Mouse (Mus musculus) left cerebral cortex, postnatal 36 days (tissue): ENCODE data around the gene Taldo1. TPM values are rescaled to one million over a fixed set of nuclear protein-coding genes. Genes with fewer than 3 reads are reported as not detected.

ENCODE experiments used
- DNase-seq, 2 experiments: peaks; one replicate each; pipeline ENCODE4 v3.0.0; 2021 to 2022; ENCODE audit warnings: low spot score in 2 of 2, mixed read lengths in 1 of 2
- intact Hi-C: fragments of 180-260 bp; cut with DNase I; formaldehyde crosslinking; loops from one replicate; pipeline ENCODE4 v1.15.1; 2025
- total RNA-seq, 2 experiments: library from RNA; stranded (reverse); gene quantifications; 2 replicates each; pipeline ENCODE4 v1.2.3; 2021

The Taldo1 gene
- 100 to 1,000 TPM in 1 of 2 experiments, 10 to 100 TPM in 1; 93.3 to 116 TPM for total RNA-seq

DNA sequence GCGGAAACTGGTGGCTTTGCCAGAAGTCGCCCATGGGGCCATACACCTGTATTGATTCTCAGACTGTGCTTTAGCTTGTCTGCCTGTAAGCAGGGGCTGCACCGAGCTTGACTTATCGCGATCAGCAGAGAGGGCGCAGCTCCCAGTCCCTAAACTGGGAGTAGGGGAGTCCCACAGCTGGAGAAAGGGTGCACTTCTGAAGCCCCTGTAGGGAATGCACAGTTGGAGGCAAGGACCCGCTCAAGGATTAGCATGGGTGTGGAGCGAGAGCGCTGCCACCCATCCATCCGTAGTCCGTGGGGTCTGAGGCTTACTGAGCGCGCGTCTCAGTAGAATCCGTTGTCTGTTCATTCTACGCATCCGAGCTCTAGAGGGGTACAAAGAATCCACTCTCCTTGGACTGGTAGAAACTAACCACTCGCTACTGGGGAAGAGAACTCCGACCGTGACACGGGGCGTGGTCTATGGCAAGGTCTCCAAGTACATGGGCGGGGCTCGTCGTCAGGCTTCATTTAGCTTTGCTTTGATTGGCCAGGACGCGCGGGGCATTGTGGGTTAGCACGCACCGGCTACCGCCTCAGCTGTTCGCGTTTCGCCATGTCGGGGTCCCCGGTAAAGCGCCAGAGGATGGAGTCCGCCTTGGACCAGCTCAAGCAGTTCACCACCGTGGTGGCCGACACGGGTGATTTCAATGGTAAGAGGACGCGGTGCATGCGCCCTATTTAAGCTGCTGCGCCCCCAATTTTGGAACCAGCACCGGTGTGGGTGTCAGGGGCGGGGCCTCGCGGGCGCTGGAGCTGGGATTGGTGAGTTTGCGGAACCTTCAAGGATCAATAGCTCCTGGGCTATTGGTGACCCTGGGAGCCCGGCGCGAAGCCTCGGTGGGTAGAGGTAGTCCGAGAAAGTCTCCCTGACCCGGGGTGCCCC lies at the start of gene Taldo1:
TSS of gene Taldo1 (plus strand) at position 575 of the 927 bp plus-strand sequence.
- DNase-seq = peak; percentile 96 to 98
- intact Hi-C loops = loop anchor here (5.0 kb wide), 1 partner anchor 65 kb away; the partner anchor contains the start of genes Deaf1 and Tmem80

DNA sequence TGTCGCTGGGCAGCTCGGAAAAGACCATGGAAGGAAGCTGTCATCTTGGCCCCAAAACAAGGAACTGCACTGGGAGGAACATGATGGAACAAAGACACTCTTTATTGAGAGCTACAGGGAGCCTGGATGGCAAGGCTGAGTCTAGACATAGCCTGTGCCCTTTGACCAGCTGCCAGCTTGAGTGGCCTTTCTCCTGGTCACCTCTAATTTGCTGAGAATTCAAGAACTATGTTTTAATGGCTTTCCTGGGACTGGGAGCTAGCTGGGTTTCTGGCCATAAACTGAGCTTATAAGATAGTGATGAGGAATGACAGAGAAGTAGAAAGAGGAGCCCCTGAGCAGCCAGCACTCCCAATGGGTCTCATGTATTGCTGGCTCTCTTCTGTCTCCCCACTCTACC lies 48.8 kb upstream of the Taldo1 start:
- intact Hi-C loops = no loop called here
- DNase-seq = no peak

- DNase-seq = no peak
- intact Hi-C loops = no loop called here
Observed at GRCm38 (mm10) chr7:141343696-141344095, 48.3 kb upstream of the Taldo1 start.

- no peak for DNase-seq
- intact Hi-C loops = no loop called here
Observed at GRCm38 (mm10) chr7:141344787-141345186, 47.2 kb upstream of the Taldo1 start.

DNA sequence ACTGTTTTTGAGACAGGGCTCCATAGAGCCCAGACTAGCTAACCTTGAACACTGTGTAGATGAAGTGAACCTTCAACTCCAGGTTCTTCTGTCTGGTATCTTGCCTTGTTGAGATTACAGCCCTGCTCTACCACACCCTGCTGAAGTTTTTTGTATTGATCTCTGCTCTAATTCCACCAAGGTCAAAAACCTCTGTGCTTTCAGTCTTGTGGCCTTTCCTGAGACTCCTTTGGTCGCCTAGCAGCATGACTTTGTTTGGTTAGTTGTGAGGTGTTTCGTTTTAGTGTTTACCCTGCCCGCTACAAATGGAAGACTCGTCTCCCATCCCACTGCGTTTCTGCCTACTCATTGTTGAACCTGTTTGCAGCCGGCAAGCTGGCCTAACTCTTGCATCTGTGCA lies 40.9 kb upstream of the Taldo1 start:
- intact Hi-C loops = no loop called here
- DNase-seq = no peak

DNA sequence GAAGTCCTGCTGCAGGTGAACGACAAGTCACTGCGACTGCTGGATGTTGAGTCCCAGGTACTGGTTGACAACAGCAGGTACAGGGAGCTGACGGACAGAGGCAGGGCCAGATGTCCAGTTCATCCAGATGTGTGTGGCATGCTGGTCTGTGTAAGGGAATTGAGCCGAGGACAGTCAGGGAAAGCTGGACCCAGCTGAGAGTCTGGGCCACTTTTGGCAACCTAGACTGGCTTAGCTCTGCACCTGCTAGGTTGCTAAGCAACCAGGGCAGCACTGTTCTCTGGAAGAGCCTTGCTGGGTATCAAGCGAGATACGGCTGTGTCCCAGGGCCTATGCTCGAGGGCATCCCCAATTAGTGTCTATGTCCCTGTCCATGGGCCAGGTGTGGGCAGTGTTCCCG lies 36.9 kb upstream of the Taldo1 start:
- intact Hi-C loops = no loop called here
- no peak for DNase-seq

DNA sequence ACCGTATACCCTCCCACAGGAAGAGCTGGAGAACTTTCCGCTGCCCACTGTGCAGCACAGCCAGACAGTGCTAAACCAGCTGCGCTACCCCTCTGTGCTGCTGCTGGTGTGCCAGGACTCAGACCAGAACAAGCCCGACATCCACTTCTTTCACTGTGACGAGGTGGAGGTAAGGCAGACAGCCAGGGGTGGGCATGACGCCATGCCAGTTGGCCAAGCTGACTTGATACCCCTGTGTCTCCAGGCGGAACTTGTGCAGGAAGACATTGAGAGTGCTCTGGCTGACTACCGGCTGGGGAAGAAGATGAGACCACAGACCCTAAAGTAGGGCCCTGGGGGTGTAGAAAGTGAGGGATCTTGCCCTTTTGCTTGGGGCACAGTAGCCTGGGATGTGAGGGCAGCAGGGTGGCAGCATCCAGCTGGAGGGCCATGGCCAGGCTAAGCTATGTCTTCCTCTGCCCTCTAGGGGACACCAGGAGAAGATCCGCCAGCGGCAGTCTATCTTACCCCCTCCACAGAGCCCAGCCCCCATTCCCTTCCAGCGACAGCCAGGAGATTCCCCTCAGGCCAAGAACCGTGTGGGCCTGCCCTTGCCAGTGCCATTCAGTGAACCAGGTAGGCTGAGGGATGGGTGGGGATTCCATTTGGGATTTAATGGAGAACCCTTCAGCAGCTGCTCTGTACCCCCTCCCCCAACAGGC lies 36.2 kb upstream of the Taldo1 start:
- DNase-seq = no peak
- intact Hi-C loops = no loop called here

DNA sequence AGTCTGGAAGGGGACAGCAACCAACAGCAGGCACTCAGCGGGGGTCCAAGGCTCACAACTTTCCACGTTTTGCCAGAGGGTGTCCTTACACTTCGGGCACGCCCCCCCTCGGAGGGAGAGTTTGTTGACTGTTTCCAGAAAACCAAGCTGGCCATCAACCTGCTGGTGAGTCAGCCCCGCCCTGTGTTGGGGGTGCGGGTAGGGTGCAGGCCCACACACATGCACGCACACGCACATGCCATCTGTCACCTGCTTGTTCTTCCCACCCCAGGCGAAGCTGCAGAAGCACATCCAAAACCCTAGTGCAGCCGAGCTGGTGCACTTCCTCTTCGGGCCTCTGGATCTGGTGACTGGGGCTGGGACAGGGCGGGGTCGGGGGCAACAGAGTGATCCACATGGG lies 35.0 kb upstream of the Taldo1 start:
- DNase-seq = peak in 1 of 2 experiments; percentile 53
- intact Hi-C loops = no loop called here

DNA sequence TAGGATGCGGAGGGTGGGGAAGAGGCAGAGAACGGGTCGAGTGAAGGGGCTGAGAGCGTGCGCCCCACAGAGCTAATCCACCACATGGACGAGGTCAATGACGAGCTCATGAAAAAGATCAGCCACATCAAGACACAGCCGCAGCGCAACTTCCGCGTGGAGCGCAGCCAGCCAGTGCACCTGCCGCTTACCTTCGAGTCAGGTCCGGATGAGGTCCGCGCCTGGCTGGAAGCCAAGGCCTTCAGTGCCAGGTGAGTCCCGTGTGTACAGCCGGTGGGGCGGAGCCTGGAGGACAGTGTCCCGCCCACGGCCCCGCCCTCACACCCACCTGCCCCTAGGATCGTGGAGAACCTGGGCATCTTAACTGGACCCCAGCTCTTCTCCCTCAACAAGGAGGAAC lies 30.5 kb upstream of the Taldo1 start:
- DNase-seq = no peak
- intact Hi-C loops = loop anchor here (5.0 kb wide), 2 partner anchors 94 to 134 kb away; partner anchors contain the start of genes Irf7 and Phrf1

DNA sequence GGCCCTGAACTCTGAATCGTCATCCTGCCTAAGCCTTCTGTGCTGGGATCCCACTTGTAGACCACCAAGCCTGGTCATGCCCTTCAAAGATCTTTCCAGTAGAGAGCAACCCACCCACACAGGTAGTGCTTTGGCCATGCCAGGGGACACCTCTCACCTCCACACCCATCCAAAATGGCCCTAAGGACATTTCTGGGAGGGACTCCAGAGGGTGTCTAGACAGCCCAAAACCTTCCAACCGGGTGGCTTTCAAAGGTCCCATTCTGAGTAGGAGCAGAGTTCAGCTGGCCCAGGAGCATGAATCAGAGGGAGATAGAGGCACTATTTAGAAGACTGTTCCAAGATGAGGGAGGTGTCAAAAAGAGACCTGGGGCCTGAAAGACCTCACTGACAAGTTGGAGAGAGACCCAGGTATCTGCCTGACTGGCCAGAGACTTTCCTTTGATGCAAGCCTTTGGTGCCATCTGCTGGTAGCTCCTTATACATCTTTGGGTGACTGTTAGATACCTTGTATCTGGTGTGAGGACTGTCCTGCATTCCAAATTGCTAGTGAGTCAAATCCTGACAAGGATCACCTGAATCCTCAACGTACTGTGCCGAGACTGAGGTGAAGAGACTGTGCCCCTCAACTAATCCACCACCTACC lies 28.8 kb upstream of the Taldo1 start:
- peak; percentile 50 to 66 for DNase-seq
- intact Hi-C loops = loop anchor here (5.0 kb wide), 2 partner anchors 96 to 136 kb away; partner anchors contain the start of genes Irf7 and Phrf1

GRCm38 (mm10) chr7:141363752-141364125 lies 28.3 kb upstream of the Taldo1 start:
- intact Hi-C loops = loop anchor here (5.0 kb wide), 2 partner anchors 96 to 136 kb away; partner anchors contain the start of genes Irf7 and Phrf1
- DNase-seq = no peak

GRCm38 (mm10) chr7:141364349-141365048 lies 27.5 kb upstream of the Taldo1 start:
- intact Hi-C loops = loop anchor here (5.0 kb wide), 2 partner anchors 97 to 137 kb away; partner anchors contain the start of genes Irf7 and Phrf1
- no peak for DNase-seq

- intact Hi-C loops = no loop called here
- DNase-seq = no peak
Observed at GRCm38 (mm10) chr7:141365049-141365445, 27.0 kb upstream of the Taldo1 start.

- intact Hi-C loops = no loop called here
- no peak for DNase-seq
Observed at GRCm38 (mm10) chr7:141367358-141367757, 24.6 kb upstream of the Taldo1 start.

DNA sequence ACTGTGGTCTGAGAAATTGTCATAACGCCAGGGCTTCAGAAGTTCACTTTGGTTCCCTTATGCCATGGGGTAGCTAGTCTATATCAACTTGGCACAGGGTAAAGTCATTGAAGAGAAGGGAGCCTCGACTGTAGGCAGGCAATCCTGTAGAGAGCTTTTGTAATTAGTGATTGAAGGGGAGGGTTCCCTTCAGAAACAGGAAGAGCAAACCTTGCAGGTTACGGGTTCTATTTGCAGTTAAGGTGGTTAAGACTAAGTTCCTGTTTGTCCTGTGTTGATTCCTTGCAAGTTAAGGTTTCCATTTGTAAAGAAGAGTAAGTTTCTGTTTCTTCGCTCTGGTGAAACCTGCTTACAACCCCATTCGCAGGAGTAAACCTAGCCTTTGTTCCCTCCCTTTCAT lies 22.1 kb upstream of the Taldo1 start:
- DNase-seq = no peak
- intact Hi-C loops = no loop called here

- intact Hi-C loops = no loop called here
Observed at GRCm38 (mm10) chr7:141371942-141372595, 19.9 kb upstream of the Taldo1 start.

GRCm38 (mm10) chr7:141373611-141374010 lies 18.4 kb upstream of the Taldo1 start:
- intact Hi-C loops = no loop called here

More at GRCm38 (mm10) chr7:141371942-141372595, 19.9 kb upstream of the Taldo1 start:
- no peak for DNase-seq

DNA sequence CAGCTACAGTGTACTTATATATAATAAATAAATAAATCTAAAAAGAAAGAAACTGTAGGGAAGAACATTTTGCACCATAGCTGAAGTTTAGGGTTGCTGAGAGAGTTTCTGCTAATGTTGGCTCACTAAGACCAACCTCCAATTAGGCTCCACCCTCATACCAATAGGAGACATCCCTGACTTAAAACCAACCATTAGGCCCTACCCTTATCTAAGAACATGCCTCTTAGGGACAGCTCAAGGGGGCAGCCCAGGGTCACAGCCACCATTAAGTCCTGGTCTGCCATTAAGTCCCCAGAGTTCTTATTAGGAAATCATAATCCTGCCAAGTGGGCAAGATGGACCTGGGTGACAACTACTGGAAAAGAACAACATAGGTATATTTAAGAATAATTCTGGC lies 17.6 kb upstream of the Taldo1 start:
- no peak for DNase-seq
- intact Hi-C loops = no loop called here

More at GRCm38 (mm10) chr7:141373611-141374010, 18.4 kb upstream of the Taldo1 start:
- DNase-seq = no peak

GRCm38 (mm10) chr7:141379584-141379983 lies 12.4 kb upstream of the Taldo1 start:
- intact Hi-C loops = no loop called here
- no peak for DNase-seq
